Mouse (Mus musculus): ENCODE results near the gene Elmod3. TPM values are rescaled to one million over a fixed set of nuclear protein-coding genes. Genes with fewer than 3 reads are reported as not detected.

Gene Elmod3
- polyA plus RNA-seq, 1 experiment from 2014 or later = 16.4 TPM

GRCm38 (mm10) chr6:72627276-72627675 lies 29.1 kb upstream of the Elmod3 start:
- Histone ChIP-seq H3K4me1 (no peaks in the 10 kb centered on the region), H3K4me2 (replicated peaks) (no peak overlapping the region), H3K4me3 (no peak overlapping the region), H3K36me3 (peaks cover 70% of the 10 kb centered on the region), H3K9ac (no peak overlapping the region), H3K9me3 (no peaks in the 10 kb centered on the region), H3K27me3 (no peaks in the 10 kb centered on the region), H3K27ac (no peak overlapping the region)
- ATAC-seq (ENCODE audit: insufficient number of reproducible peaks, insufficient read depth, low FRiP score, low TSS enrichment) = no peak
- 92% methylated on average over 16 of the region's 16 CpGs for WGBS

GRCm38 (mm10) chr6:72626391-72626790 lies 28.2 kb upstream of the Elmod3 start:
- Histone ChIP-seq H3K4me2 (replicated peaks) (no peak overlapping the region), H3K9me3 (no peaks in the 10 kb centered on the region), H3K4me1 (no peaks in the 10 kb centered on the region), H3K9ac (no peak overlapping the region), H3K27ac (no peak overlapping the region), H3K4me3 (no peak overlapping the region), H3K27me3 (no peaks in the 10 kb centered on the region), H3K36me3 (peaks cover 61% of the 10 kb centered on the region)
- WGBS = 90% methylated on average over 7 of the region's 7 CpGs
- ATAC-seq (ENCODE audit: insufficient number of reproducible peaks, insufficient read depth, low FRiP score, low TSS enrichment) = no peak

- ATAC-seq (ENCODE audit: insufficient number of reproducible peaks, insufficient read depth, low FRiP score, low TSS enrichment) = no peak
- Histone ChIP-seq H3K9me3 (no peaks in the 10 kb centered on the region), H3K27me3 (no peaks in the 10 kb centered on the region), H3K9ac (no peak overlapping the region), H3K27ac (no peak overlapping the region), H3K4me1 (no peaks in the 10 kb centered on the region), H3K36me3 (peaks cover 35% of the 10 kb centered on the region), H3K4me3 (no peak overlapping the region), H3K4me2 (replicated peaks) (no peak overlapping the region)
- 91% methylated on average over 8 of the region's 8 CpGs for WGBS
Measured at GRCm38 (mm10) chr6:72623661-72624402, 25.6 kb upstream of the Elmod3 start.

DNA sequence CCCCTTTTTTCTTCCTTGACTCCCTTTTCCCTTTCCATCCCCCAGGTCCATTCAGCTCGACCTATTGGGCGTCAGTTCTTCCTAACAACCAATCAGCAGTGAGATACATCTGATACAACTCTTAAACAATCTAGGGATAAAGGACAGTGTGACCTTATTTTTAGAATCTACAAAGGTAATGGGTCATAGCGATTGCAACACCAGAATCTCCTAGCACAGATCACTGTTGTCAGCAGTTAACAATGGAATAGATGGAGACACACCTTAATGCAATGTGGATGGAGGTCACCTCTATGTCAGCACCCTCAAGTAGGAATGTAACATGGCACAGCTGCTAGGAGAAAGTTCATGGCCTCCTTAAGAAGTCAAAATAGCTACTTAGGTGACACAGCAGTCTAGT lies 24.7 kb upstream of the Elmod3 start:
- Histone ChIP-seq H3K4me2 (replicated peaks) (no peak overlapping the region), H3K27me3 (no peaks in the 10 kb centered on the region), H3K4me3 (no peak overlapping the region), H3K27ac (no peak overlapping the region), H3K36me3 (peaks cover 26% of the 10 kb centered on the region), H3K9ac (no peak overlapping the region), H3K9me3 (no peaks in the 10 kb centered on the region), H3K4me1 (no peaks in the 10 kb centered on the region)
- 39% methylated on average over 3 of the region's 3 CpGs for WGBS
- no peak for ATAC-seq (ENCODE audit: insufficient number of reproducible peaks, insufficient read depth, low FRiP score, low TSS enrichment)

- no peak for ATAC-seq (ENCODE audit: insufficient number of reproducible peaks, insufficient read depth, low FRiP score, low TSS enrichment)
- peaks cover 5% of the 10 kb centered on the region for H3K4me1 ChIP-seq
- no peak overlapping the region for H3K4me3 ChIP-seq
- H3K4me2 ChIP-seq (replicated peaks) = no peak overlapping the region
- H3K27me3 ChIP-seq = no peaks in the 10 kb centered on the region
- H3K36me3 ChIP-seq = peaks cover 11% of the 10 kb centered on the region
- no peaks in the 10 kb centered on the region for H3K9me3 ChIP-seq
- 78% methylated on average over 5 of the region's 5 CpGs for WGBS
- H3K9ac ChIP-seq = no peak overlapping the region
- no peak overlapping the region for H3K27ac ChIP-seq
Measured at GRCm38 (mm10) chr6:72620920-72621319, 22.7 kb upstream of the Elmod3 start.

DNA sequence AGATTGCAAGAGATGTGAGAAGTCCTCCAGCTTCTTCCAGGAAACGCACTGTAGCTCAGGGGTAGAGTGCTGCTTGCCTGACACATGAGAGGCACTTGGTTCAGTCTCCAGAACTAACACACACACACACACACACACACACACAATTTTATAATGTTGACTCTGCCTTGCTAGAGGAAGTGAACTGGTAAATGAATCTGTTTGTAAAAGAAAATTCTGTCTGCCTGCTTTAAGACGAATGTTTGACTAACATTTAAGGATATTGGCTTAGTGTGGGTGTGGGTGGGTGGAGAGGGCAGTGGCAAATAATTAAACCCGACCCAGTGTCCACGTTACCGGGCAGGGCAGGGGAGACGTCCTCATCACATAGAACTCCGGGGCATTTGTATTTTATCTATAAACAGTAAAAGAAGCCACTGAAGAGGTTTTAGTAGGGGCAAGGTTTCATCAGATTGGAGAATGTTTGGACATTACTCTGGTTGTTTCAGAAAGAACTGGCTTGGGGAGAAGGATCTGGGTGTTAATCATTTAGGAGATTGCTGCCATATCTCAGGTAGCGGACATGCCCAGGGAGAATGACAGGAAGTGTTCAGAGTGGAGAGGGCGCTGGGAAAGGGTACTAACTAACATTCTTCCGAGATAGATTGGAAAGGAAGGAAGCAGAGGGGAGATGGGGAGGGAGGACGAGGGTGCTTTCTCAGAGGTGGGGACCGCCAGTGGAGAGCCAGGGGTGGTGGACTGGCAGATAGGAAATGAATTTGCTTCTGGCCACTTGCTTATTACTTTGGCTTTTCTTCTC lies 21.7 kb upstream of the Elmod3 start:
- Histone ChIP-seq H3K9me3 (no peaks in the 10 kb centered on the region), H3K27me3 (no peaks in the 10 kb centered on the region), H3K4me2 (replicated peaks) (no peak overlapping the region), H3K27ac (no peak overlapping the region), H3K9ac (no peak overlapping the region), H3K36me3 (peaks cover 5% of the 10 kb centered on the region; the same call in 1 of the 2 replicates), H3K4me3 (no peak overlapping the region), H3K4me1 (peaks cover 15% of the 10 kb centered on the region)
- WGBS = 59% methylated on average over 12 of the region's 12 CpGs
- no peak for ATAC-seq (ENCODE audit: insufficient number of reproducible peaks, insufficient read depth, low FRiP score, low TSS enrichment)

- peak; percentile 92 for ATAC-seq (ENCODE audit: insufficient number of reproducible peaks, insufficient read depth, low FRiP score, low TSS enrichment)
- no peaks in the 10 kb centered on the region for H3K9me3 ChIP-seq
- H3K9ac ChIP-seq = peak within 1 kb of the TSS; percentile 74
- H3K36me3 ChIP-seq = peaks cover 12% of the 10 kb centered on the region
- under 1% methylated on average over 41 of the region's 41 CpGs for WGBS
- H3K27ac ChIP-seq = peak within 1 kb of the TSS; percentile 88
- H3K27me3 ChIP-seq = no peaks in the 10 kb centered on the region
- peak within 1 kb of the TSS; percentile 89 for H3K4me2 ChIP-seq (replicated peaks)
- H3K4me3 ChIP-seq = peak within 1 kb of the TSS; percentile 73
- peaks cover 27% of the 10 kb centered on the region for H3K4me1 ChIP-seq
Measured at GRCm38 (mm10) chr6:72616643-72617288, 18.6 kb upstream of the Elmod3 start, which contains the start of gene Tgoln1. Gene Tgoln1, minus strand, starts transcription at chr6:72617000.

- no peak overlapping the region for H3K27ac ChIP-seq
- ATAC-seq (ENCODE audit: insufficient number of reproducible peaks, insufficient read depth, low FRiP score, low TSS enrichment) = no peak
Measured at GRCm38 (mm10) chr6:72615561-72616375, 17.6 kb upstream of the Elmod3 start.

DNA sequence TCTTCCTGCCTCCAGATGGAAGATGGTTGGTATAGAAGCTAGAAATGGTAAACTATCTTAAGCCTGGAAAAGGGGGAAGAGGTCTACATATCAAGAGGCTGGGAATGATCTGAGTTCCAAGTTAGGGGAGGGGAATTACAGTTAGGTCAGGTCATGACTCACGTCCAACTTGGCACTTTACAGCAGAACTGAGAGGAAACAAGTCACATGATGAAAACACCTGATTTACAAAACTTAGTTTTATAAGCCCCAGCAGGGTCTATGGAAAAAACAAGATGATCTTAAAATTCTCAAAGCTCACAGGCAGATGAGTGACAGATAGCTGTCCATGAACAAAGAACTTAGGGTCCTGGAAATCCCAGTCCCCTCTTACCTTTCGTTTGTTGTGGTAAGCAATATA lies 16.9 kb upstream of the Elmod3 start:
- Histone ChIP-seq H3K27ac (no peak overlapping the region), H3K36me3 (peaks cover 24% of the 10 kb centered on the region), H3K9ac (peak overlapping the region; percentile 74), H3K4me2 (replicated peaks) (peak overlapping the region; percentile 89), H3K4me3 (peak overlapping the region; percentile 73), H3K9me3 (no peaks in the 10 kb centered on the region), H3K27me3 (no peaks in the 10 kb centered on the region), H3K4me1 (peaks cover 27% of the 10 kb centered on the region)
- ATAC-seq (ENCODE audit: insufficient number of reproducible peaks, insufficient read depth, low FRiP score, low TSS enrichment) = no peak
- WGBS = 62% methylated on average over 2 of the region's 2 CpGs

More at GRCm38 (mm10) chr6:72615561-72616375, 17.6 kb upstream of the Elmod3 start:
- Histone ChIP-seq H3K4me3 (peak overlapping the region; percentile 73), H3K4me2 (replicated peaks) (peak overlapping the region; percentile 89), H3K27me3 (no peaks in the 10 kb centered on the region), H3K9ac (peak overlapping the region; percentile 74), H3K36me3 (peaks cover 21% of the 10 kb centered on the region), H3K9me3 (no peaks in the 10 kb centered on the region), H3K4me1 (peaks cover 27% of the 10 kb centered on the region)
- WGBS = 28% methylated on average over 25 of the region's 25 CpGs

GRCm38 (mm10) chr6:72610261-72610660 lies 12.0 kb upstream of the Elmod3 start:
- Histone ChIP-seq H3K4me1 (peaks cover 16% of the 10 kb centered on the region), H3K27ac (no peak overlapping the region), H3K4me3 (no peak overlapping the region), H3K36me3 (peaks cover 57% of the 10 kb centered on the region), H3K9ac (no peak overlapping the region), H3K27me3 (no peaks in the 10 kb centered on the region), H3K9me3 (no peaks in the 10 kb centered on the region), H3K4me2 (replicated peaks) (no peak overlapping the region)
- ATAC-seq (ENCODE audit: insufficient number of reproducible peaks, insufficient read depth, low FRiP score, low TSS enrichment) = no peak
- WGBS = 81% methylated on average over 4 of the region's 4 CpGs

DNA sequence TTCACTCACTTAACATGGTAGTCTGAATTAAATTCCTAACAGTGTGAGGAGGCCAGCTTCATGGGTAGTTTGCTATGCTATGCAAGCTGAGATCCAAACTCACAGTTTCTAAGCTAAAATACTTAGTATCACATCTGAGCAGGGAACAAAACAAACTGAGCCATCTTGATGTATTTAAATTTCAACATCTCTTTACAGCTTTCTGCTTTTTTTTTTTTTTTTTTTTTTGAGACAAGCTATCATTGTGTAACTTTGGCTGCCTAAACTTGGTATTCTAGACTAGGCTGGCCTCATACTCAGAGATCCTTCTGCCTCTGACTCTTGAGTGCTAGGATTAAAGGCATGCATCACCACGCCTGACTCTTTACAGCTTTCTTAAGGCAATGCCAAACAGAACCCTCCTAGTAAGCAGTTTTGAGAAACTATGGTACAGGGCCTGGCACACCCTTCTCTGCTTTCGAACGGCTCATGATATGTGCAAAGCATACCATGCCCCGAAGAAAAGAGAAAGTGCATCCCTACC lies 10.5 kb upstream of the Elmod3 start:
- Histone ChIP-seq H3K4me2 (replicated peaks) (no peak overlapping the region), H3K36me3 (peaks cover 69% of the 10 kb centered on the region), H3K27me3 (no peaks in the 10 kb centered on the region), H3K9me3 (no peaks in the 10 kb centered on the region), H3K27ac (no peak overlapping the region), H3K9ac (no peak overlapping the region), H3K4me1 (peaks cover under 1% of the 10 kb centered on the region; the same call in 1 of the 2 replicates), H3K4me3 (no peak overlapping the region)
- no peak for ATAC-seq (ENCODE audit: insufficient number of reproducible peaks, insufficient read depth, low FRiP score, low TSS enrichment)
- WGBS = 91% methylated on average over 4 of the region's 4 CpGs

Data from embryonic facial prominence, embryonic 12.5 days (tissue).